Mouse (Mus musculus) cortical plate, adult 2 months (tissue): Measurements from ENCODE around the gene Ddx41. TPM values are rescaled to one million over a fixed set of nuclear protein-coding genes. Genes with fewer than 3 reads are reported as not detected.

Experiments
- H3K27ac ChIP-seq: fragments of 200-500 bp; 2 replicates; pipeline ENCODE4 v1.5.1; 2012; ENCODE audit warnings: low read length, control low read depth, inconsistent platforms; ENCODE audit not compliant: insufficient read depth
- H3K4me1 ChIP-seq: fragments of 200-500 bp; 2 replicates; pipeline ENCODE4 v1.6.1; 2011; ENCODE audit warnings: low read length; ENCODE audit not compliant: control insufficient read depth, insufficient read depth
- H3K4me3 ChIP-seq: fragments of 200-500 bp; 2 replicates; pipeline ENCODE4 v1.5.1; 2011; ENCODE audit warnings: mild to moderate bottlenecking, low read length, control low read depth; ENCODE audit not compliant: insufficient read depth
- CTCF ChIP-seq: fragments of 200-500 bp; IDR thresholded peaks from 2 replicates; pipeline ENCODE4 v1.5.1; 2011; ENCODE audit warnings: mild to moderate bottlenecking, control low read depth, low read length; ENCODE audit not compliant: insufficient read depth; ENCODE audit errors: extremely low read depth
- POLR2A ChIP-seq: fragments of 200-500 bp; IDR thresholded peaks from 2 replicates; pipeline ENCODE4 v1.6.1; 2011; ENCODE audit warnings: mild to moderate bottlenecking, low read length, control low read depth; ENCODE audit not compliant: insufficient read depth; ENCODE audit errors: extremely low read depth
- polyA plus RNA-seq: library from polyadenylated mRNA; depleted of rRNA; stranded (reverse); fragments of >200 nt; gene quantifications from 2 replicates; pipeline ENCODE4 v1.2.3, GENCODE M21; 2012

Ddx41 gene
- polyA plus RNA-seq, 1 experiment: 81.1 TPM

GRCm38 (mm10) chr13:55510668-55511491 lies 25.6 kb downstream of the Ddx41 start:
- Histone ChIP-seq H3K4me1 (peaks cover 5% of the 10 kb centered on the region), H3K27ac (peak overlapping the region; percentile 9; the same call in 1 of the 2 replicates), H3K4me3 (no peak overlapping the region; the same call in 1 of the 2 replicates)
- TF ChIP-seq POLR2A (no peak), CTCF (no peak)

- H3K4me1 ChIP-seq: peaks cover 5% of the 10 kb centered on the region
- no peak overlapping the region for H3K27ac ChIP-seq
- TF ChIP-seq POLR2A (no peak), CTCF (no peak)
- H3K4me3 ChIP-seq: no peak overlapping the region
Observed at GRCm38 (mm10) chr13:55510332-55510667, 26.2 kb downstream of the Ddx41 start.

- peaks cover 5% of the 10 kb centered on the region for H3K4me1 ChIP-seq
- TF ChIP-seq POLR2A (no peak), CTCF (no peak)
- no peak overlapping the region for H3K27ac ChIP-seq
- no peak overlapping the region for H3K4me3 ChIP-seq
Observed at GRCm38 (mm10) chr13:55508531-55508930, 27.9 kb downstream of the Ddx41 start.

- TF ChIP-seq POLR2A (no peak), CTCF (no peak)
- Histone ChIP-seq H3K4me3 (no peak overlapping the region), H3K27ac (no peak overlapping the region), H3K4me1 (peaks cover 5% of the 10 kb centered on the region)
Observed at GRCm38 (mm10) chr13:55507877-55508276, 28.6 kb downstream of the Ddx41 start.

GRCm38 (mm10) chr13:55506697-55507096 lies 29.8 kb downstream of the Ddx41 start:
- H3K4me3 ChIP-seq: no peak overlapping the region
- peaks cover 2% of the 10 kb centered on the region for H3K4me1 ChIP-seq
- H3K27ac ChIP-seq: no peak overlapping the region
- TF ChIP-seq POLR2A: no peak
- TF ChIP-seq CTCF: no peak

- Histone ChIP-seq H3K4me1 (no peaks in the 10 kb centered on the region; the same call in 1 of the 2 replicates), H3K4me3 (no peak overlapping the region), H3K27ac (no peak overlapping the region)
- TF ChIP-seq CTCF: no peak
- TF ChIP-seq POLR2A: no peak
Observed at GRCm38 (mm10) chr13:55505810-55506209, 30.6 kb downstream of the Ddx41 start.

- Histone ChIP-seq H3K27ac (no peak overlapping the region), H3K4me1 (no peaks in the 10 kb centered on the region; the same call in 1 of the 2 replicates), H3K4me3 (no peak overlapping the region)
- TF ChIP-seq CTCF: no peak
- no peak for TF ChIP-seq POLR2A
Observed at GRCm38 (mm10) chr13:55504390-55504789, 32.1 kb downstream of the Ddx41 start.

GRCm38 (mm10) chr13:55502405-55502804 lies 34.1 kb downstream of the Ddx41 start:
- no peaks in the 10 kb centered on the region for H3K4me1 ChIP-seq
- H3K4me3 ChIP-seq: no peak overlapping the region
- H3K27ac ChIP-seq: no peak overlapping the region
- TF ChIP-seq POLR2A: no peak
- no peak for TF ChIP-seq CTCF

GRCm38 (mm10) chr13:55500575-55500974 lies 35.9 kb downstream of the Ddx41 start:
- TF ChIP-seq CTCF (no peak), POLR2A (no peak)
- no peak overlapping the region for H3K27ac ChIP-seq
- H3K4me1 ChIP-seq: no peaks in the 10 kb centered on the region
- no peak overlapping the region for H3K4me3 ChIP-seq

- H3K27ac ChIP-seq: no peak overlapping the region
Observed at GRCm38 (mm10) chr13:55498906-55499305, 37.6 kb downstream of the Ddx41 start.

More at GRCm38 (mm10) chr13:55498906-55499305, 37.6 kb downstream of the Ddx41 start:
- TF ChIP-seq POLR2A: no peak
- TF ChIP-seq CTCF: no peak
- Histone ChIP-seq H3K4me3 (no peak overlapping the region), H3K4me1 (peaks cover 2% of the 10 kb centered on the region; the same call in 1 of the 2 replicates)
